Mouse (Mus musculus) embryonic facial prominence, embryonic 11.5 days (tissue): ENCODE data around the gene Slc22a14. TPM values are rescaled to one million over a fixed set of nuclear protein-coding genes. Genes with fewer than 3 reads are reported as not detected.

Source experiments
- ATAC-seq: fragments of 200-750 bp; cut with Nextera tagmentation; replicated peaks from 2 replicates; pipeline ENCODE4 v1.8.0; 2017; ENCODE audit warnings: low read depth; ENCODE audit not compliant: insufficient number of reproducible peaks, low FRiP score, low TSS enrichment
- DNase-seq: peaks from one replicate; pipeline ENCODE4 v3.0.0-alpha.2; 2015; ENCODE audit warnings: low spot score
- H3K27ac ChIP-seq: fragments of 300-500 bp; sonication (generic); replicated peaks from 2 replicates; pipeline ENCODE4 v1.5.1; 2014; ENCODE audit warnings: mild to moderate bottlenecking, low read depth, low read length, control low read depth
- H3K27me3 ChIP-seq: fragments of 300-500 bp; sonication (generic); 2 replicates; pipeline ENCODE4 v1.6.1; 2014; ENCODE audit warnings: mild to moderate bottlenecking, low read length, moderate library complexity, mixed read lengths; ENCODE audit not compliant: control insufficient read depth, insufficient read depth
- H3K36me3 ChIP-seq: fragments of 300-500 bp; sonication (generic); replicated peaks from 2 replicates; pipeline ENCODE4 v1.6.1; 2014; ENCODE audit warnings: low read depth, mild to moderate bottlenecking, low read length, moderate library complexity, mixed read lengths; ENCODE audit not compliant: control insufficient read depth, insufficient read depth
- H3K4me1 ChIP-seq: fragments of 300-500 bp; sonication (generic); 2 replicates; pipeline ENCODE4 v1.6.1; 2014; ENCODE audit warnings: low read length, mixed read lengths; ENCODE audit not compliant: control insufficient read depth, insufficient read depth
- H3K4me2 ChIP-seq: fragments of 300-500 bp; sonication (generic); 2 replicates; pipeline ENCODE4 v1.6.1; 2014; ENCODE audit warnings: low read depth, mild to moderate bottlenecking, control low read depth, low read length, moderate library complexity
- H3K4me3 ChIP-seq: fragments of 300-500 bp; sonication (generic); 2 replicates; pipeline ENCODE4 v1.5.1; 2014; ENCODE audit warnings: low read depth, low read length, control low read depth
- H3K9ac ChIP-seq: fragments of 300-500 bp; sonication (generic); replicated peaks from 2 replicates; pipeline ENCODE4 v1.6.1; 2014; ENCODE audit warnings: mild to moderate bottlenecking, control low read depth, low read length
- H3K9me3 ChIP-seq: fragments of 300-500 bp; sonication (generic); replicated peaks from 2 replicates; pipeline ENCODE4 v1.6.1; 2016; ENCODE audit warnings: mild to moderate bottlenecking, low read length, inconsistent platforms, mixed read lengths; ENCODE audit not compliant: control insufficient read depth
- WGBS: fragments of 180-500 bp; shearing (Covaris S2); extraction: QIAGEN DNeasy Blood & Tissue Kit; methylation state at CpG from one replicate; pipeline ENCODE4 v1.1.7; 2014; 5-methylcytosine and 5-hydroxymethylcytosine counted together
- polyA plus RNA-seq: library from polyadenylated mRNA; unstranded; fragments of >200 nt; fragmentation: Nextera tagmentation; extraction: Ambion mirVana; gene quantifications from 2 replicates; pipeline ENCODE4 v1.2.1, GENCODE M21; 2014

Slc22a14 gene
- polyA plus RNA-seq, 1 experiment from 2014 or later: not detected

DNA sequence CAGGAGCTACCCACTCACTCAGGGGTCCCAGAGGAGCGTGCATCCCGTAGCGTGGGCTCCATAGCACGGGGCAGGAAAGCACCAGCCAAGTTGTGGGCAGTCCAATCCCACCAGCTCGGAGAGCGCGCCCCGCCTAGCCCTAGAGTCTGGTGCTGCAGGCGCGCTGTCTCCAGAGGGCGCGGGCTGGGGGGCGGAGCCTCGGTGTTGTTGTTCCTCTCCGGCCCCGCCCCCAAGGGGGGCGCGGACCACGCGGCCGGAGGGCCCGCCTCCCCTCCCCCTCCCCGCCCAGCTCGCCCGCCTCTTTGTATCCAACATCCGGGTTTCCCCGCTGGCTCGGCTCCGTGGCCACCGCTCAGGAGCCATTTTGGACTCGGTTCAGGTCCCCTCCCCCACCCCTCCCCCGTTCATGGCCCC, 36.5 kb upstream of the Slc22a14 start, which contains the start of gene Acvr2b:
Gene Acvr2b (plus strand): TSS at position 318 of the 414 bp plus-strand sequence.
- Histone ChIP-seq H3K9me3 (no peaks in the 10 kb centered on the region), H3K4me1 (peaks cover 2% of the 10 kb centered on the region; the same call in 1 of the 2 replicates), H3K36me3 (no peaks in the 10 kb centered on the region), H3K27ac (peak within 1 kb of the TSS; percentile 97), H3K27me3 (no peaks in the 10 kb centered on the region), H3K4me2 (peak within 1 kb of the TSS; percentile 65), H3K4me3 (peak within 1 kb of the TSS; percentile 100), H3K9ac (peak within 1 kb of the TSS; percentile 100)
- 0% methylated on average over 19 of the region's 32 CpGs for WGBS
- DNase-seq: peak; percentile 99
- ATAC-seq: peak; percentile 95

- Histone ChIP-seq H3K36me3 (no peaks in the 10 kb centered on the region), H3K4me3 (peak overlapping the region; percentile 100), H3K27me3 (no peaks in the 10 kb centered on the region), H3K4me2 (peak overlapping the region; percentile 51), H3K9ac (peak overlapping the region; percentile 41), H3K27ac (no peak overlapping the region), H3K9me3 (no peaks in the 10 kb centered on the region), H3K4me1 (peaks cover 2% of the 10 kb centered on the region; the same call in 1 of the 2 replicates)
- no peak; the same call in 1 of the 2 replicates for ATAC-seq
- WGBS: 6% methylated on average over 7 of the region's 7 CpGs
- DNase-seq: no peak
Observed at GRCm38 (mm10) chr9:119401351-119401750, 36.0 kb upstream of the Slc22a14 start.

GRCm38 (mm10) chr9:119394808-119395207, 29.5 kb upstream of the Slc22a14 start:
- no peaks in the 10 kb centered on the region for H3K4me1 ChIP-seq
- H3K27me3 ChIP-seq: no peaks in the 10 kb centered on the region
- H3K4me2 ChIP-seq: no peak overlapping the region
- no peak overlapping the region for H3K9ac ChIP-seq
- ATAC-seq: no peak
- H3K4me3 ChIP-seq: no peak overlapping the region
- no peak overlapping the region for H3K27ac ChIP-seq
- DNase-seq: no peak
- no peaks in the 10 kb centered on the region for H3K36me3 ChIP-seq
- no peaks in the 10 kb centered on the region for H3K9me3 ChIP-seq
- WGBS: 80% methylated on average over 1 of the region's 1 CpGs

GRCm38 (mm10) chr9:119390214-119390613, 24.9 kb upstream of the Slc22a14 start:
- no peak overlapping the region for H3K9ac ChIP-seq
- H3K4me2 ChIP-seq: no peak overlapping the region
- no peak for ATAC-seq
- H3K36me3 ChIP-seq: no peaks in the 10 kb centered on the region
- no peaks in the 10 kb centered on the region for H3K27me3 ChIP-seq
- no peak overlapping the region for H3K27ac ChIP-seq
- WGBS: 88% methylated on average over 2 of the region's 2 CpGs
- H3K4me3 ChIP-seq: no peak overlapping the region
- DNase-seq: no peak
- no peaks in the 10 kb centered on the region for H3K4me1 ChIP-seq
- H3K9me3 ChIP-seq: no peaks in the 10 kb centered on the region

- H3K27me3 ChIP-seq: no peaks in the 10 kb centered on the region
- no peak overlapping the region for H3K4me3 ChIP-seq
- H3K27ac ChIP-seq: no peak overlapping the region
- no peaks in the 10 kb centered on the region for H3K36me3 ChIP-seq
- no peak overlapping the region for H3K9ac ChIP-seq
- ATAC-seq (no peak), DNase-seq (peak; percentile 71)
- H3K4me2 ChIP-seq: no peak overlapping the region
- WGBS: 56% methylated on average over 5 of the region's 5 CpGs
- H3K9me3 ChIP-seq: no peaks in the 10 kb centered on the region
- no peaks in the 10 kb centered on the region for H3K4me1 ChIP-seq
Observed at GRCm38 (mm10) chr9:119388956-119389355, 23.6 kb upstream of the Slc22a14 start.

DNA sequence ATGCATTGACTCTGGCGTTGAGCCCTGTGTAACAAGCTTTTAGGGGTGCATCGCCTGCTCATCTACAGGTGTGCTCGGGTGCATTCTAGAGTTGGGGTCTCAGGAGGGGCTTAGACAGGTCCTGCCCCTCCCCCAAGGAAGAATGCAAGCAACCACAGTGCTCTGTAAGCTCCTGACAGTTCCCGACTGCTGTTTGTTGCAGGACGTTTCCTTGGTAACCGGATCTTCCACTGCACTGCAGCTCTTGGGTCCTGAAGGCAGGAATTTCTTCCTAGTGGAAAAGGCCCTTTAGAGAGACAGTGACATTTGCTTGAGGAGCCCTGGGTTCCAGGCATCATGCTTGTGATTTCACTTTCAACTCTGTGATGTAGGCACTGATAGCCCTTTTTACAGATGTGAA, 17.2 kb upstream of the Slc22a14 start:
- 62% methylated on average over 6 of the region's 6 CpGs for WGBS
- H3K27me3 ChIP-seq: no peaks in the 10 kb centered on the region
- no peaks in the 10 kb centered on the region for H3K36me3 ChIP-seq
- H3K27ac ChIP-seq: no peak overlapping the region
- ATAC-seq (no peak), DNase-seq (peak; percentile 14)
- H3K4me2 ChIP-seq: no peak overlapping the region
- H3K4me3 ChIP-seq: no peak overlapping the region
- no peaks in the 10 kb centered on the region for H3K9me3 ChIP-seq
- no peaks in the 10 kb centered on the region for H3K4me1 ChIP-seq
- H3K9ac ChIP-seq: no peak overlapping the region

DNA sequence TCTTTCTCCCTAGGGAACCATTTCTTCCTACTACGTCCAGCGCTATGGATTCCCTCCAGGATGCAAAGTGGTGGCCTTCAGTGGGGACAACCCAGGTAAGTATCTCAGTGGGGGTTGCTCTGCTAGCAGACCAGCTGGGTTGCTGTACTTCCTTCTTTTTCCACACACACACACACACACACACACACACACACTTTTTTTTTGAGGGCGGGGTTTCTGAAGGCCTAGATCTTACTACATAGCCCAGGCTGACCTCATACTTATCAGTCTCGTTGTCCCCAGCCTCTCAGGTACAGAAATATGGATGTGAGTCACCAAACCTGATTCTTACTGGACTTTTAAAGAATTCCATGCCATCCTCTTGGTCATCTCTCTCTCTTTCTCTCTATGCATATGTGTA, 12.9 kb upstream of the Slc22a14 start:
- no peak overlapping the region for H3K4me2 ChIP-seq
- DNase-seq: no peak
- 92% methylated on average over 4 of the region's 4 CpGs for WGBS
- H3K27ac ChIP-seq: no peak overlapping the region
- ATAC-seq: no peak
- H3K9ac ChIP-seq: no peak overlapping the region
- H3K36me3 ChIP-seq: no peaks in the 10 kb centered on the region
- H3K4me3 ChIP-seq: no peak overlapping the region
- no peaks in the 10 kb centered on the region for H3K27me3 ChIP-seq
- no peaks in the 10 kb centered on the region for H3K4me1 ChIP-seq
- no peaks in the 10 kb centered on the region for H3K9me3 ChIP-seq

GRCm38 (mm10) chr9:119375556-119375955, 10.2 kb upstream of the Slc22a14 start:
- DNase-seq: peak; percentile 31
- Histone ChIP-seq H3K4me3 (no peak overlapping the region), H3K4me1 (no peaks in the 10 kb centered on the region), H3K9me3 (no peaks in the 10 kb centered on the region), H3K9ac (no peak overlapping the region), H3K4me2 (no peak overlapping the region), H3K36me3 (no peaks in the 10 kb centered on the region), H3K27ac (no peak overlapping the region), H3K27me3 (no peaks in the 10 kb centered on the region)
- 41% methylated on average over 6 of the region's 6 CpGs for WGBS
- ATAC-seq: no peak
